Mouse (Mus musculus): ENCODE results near the gene Armc3. TPM values are rescaled to one million over a fixed set of nuclear protein-coding genes. Genes with fewer than 3 reads are reported as not detected.
A peak's percentile ranks its signal among the peaks of the same experiment; 100 is the strongest.

The Armc3 gene
- total and polyA plus RNA-seq, 3 experiments = 0.06 TPM; not detected in 2

DNA sequence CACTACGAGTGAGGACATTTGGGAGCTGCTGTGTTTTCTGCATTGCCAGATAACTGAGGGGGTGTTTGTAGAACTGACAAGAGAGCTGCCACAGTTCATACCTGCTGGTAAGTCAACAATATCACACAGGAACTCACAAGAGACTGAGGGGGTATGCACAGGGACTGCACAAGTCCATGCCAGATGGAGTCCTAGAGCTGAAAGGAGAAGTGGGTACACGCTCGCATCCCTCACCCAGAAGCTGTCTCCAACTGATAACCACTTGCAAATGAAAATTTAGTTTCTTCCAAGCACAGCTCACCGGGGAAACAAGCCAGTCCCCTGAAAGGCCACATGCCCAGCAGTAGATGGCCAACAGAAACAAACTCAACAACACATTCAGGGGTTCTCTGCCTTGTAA is 119.4 kb downstream of the Armc3 start:
- no peak for DNase-seq
- Histone ChIP-seq H3K9ac (ENCODE audit: low read depth, low read length) (no peak overlapping the region), H3K27ac (no peak overlapping the region), H3K4me3 (no peak overlapping the region), H3K4me1 (ENCODE audit: control insufficient read depth, insufficient read depth, low read length) (no peaks in the 10 kb centered on the region), H3K79me2 (replicated peaks; ENCODE audit: control insufficient read depth, insufficient read depth, low read length) (no peaks in the 10 kb centered on the region), H3K27me3 (ENCODE audit: control insufficient read depth, insufficient read depth, low read length) (no peaks in the 10 kb centered on the region), H3K36me3 (ENCODE audit: control insufficient read depth, insufficient read depth, low read length) (no peaks in the 10 kb centered on the region)
- intact Hi-C loops (cut with DNase I) = no loop called here
- TF ChIP-seq POLR2A (IDR thresholded peaks at IDR 0.05; ENCODE audit: insufficient read depth, low read depth, low read length) (no peak), CTCF (IDR thresholded peaks at IDR 0.05) (no peak), EP300 (IDR thresholded peaks at IDR 0.05; ENCODE audit: insufficient read depth, low read depth, low read length) (no peak)
- WGBS = 74% methylated on average over 4 of the region's 4 CpGs

DNA sequence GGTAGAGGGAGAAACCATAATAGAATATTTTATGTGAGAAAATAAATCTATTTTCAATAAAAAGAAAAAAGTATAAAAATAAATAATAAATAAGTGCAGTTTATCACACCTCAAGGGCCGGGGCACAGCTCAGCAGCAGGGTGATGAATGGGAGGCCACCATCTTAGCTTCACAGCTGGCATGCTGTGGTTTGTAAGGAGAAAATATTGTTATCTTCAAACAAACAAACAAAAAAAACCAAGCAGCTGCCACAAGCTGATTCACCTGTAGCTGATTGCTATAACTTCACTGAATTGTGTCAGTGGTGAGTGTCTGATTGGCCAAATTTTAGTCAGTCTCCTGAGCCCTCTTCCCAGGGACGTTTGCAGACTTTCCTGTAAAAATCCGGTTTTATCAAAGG is 120.2 kb downstream of the Armc3 start:
- intact Hi-C loops (cut with DNase I) = no loop called here
- 79% methylated on average over 3 of the region's 3 CpGs for WGBS
- no peak for DNase-seq

DNA sequence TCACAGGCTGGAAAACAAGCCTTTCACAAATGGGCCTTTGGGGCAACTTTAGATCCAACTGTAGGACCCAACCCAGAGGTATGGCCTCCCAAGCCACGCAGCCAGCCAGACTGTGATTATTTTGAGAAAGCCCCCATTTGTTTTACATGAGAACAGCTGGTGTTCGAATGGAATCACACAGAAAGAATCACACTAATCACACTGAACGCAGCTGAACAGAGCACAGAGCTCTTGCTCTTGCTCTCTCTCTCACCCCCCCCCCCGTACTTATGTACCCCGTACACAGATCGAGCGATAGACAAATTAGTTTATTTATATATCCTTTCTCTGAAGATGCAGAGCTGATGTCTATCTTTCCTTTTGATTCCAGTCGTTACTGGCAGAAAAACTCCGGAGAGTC is 123.3 kb downstream of the Armc3 start:
- no peak overlapping the region for H3K27ac ChIP-seq
- 78% methylated on average over 9 of the region's 9 CpGs for WGBS

More for the DNA sequence above, 120.2 kb downstream of the Armc3 start:
- H3K9ac ChIP-seq (ENCODE audit: low read depth, low read length) = no peak overlapping the region
- H3K4me1 ChIP-seq (ENCODE audit: control insufficient read depth, insufficient read depth, low read length) = no peaks in the 10 kb centered on the region
- no peaks in the 10 kb centered on the region for H3K79me2 ChIP-seq (replicated peaks; ENCODE audit: control insufficient read depth, insufficient read depth, low read length)
- H3K27me3 ChIP-seq (ENCODE audit: control insufficient read depth, insufficient read depth, low read length) = no peaks in the 10 kb centered on the region
- TF ChIP-seq POLR2A (IDR thresholded peaks at IDR 0.05; ENCODE audit: insufficient read depth, low read depth, low read length) = no peak
- TF ChIP-seq EP300 (IDR thresholded peaks at IDR 0.05; ENCODE audit: insufficient read depth, low read depth, low read length) = no peak
- TF ChIP-seq CTCF (IDR thresholded peaks at IDR 0.05) = no peak
- H3K36me3 ChIP-seq (ENCODE audit: control insufficient read depth, insufficient read depth, low read length) = no peaks in the 10 kb centered on the region
- H3K27ac ChIP-seq = no peak overlapping the region
- no peak overlapping the region for H3K4me3 ChIP-seq

DNA sequence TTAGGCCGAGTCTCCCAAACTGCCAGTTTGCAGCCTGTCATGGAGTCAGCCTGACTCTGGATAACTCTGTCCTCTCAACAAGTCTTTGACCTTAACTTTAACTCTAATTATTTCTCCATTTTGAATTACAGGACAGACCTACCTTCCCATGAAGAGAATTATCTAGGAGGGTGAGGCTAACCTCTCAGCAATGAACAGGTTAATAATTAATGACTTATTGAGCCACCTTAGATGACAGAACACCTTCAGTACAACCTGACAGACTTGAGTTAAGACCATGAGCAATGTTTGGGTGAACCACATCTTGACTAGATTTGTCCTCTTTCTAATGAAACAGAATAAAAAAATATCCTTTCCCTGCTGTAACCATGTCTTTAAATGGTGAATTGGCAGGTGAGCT is 127.3 kb downstream of the Armc3 start:
- TF ChIP-seq EP300 (IDR thresholded peaks at IDR 0.05; ENCODE audit: insufficient read depth, low read depth, low read length) = no peak
- TF ChIP-seq POLR2A (IDR thresholded peaks at IDR 0.05; ENCODE audit: insufficient read depth, low read depth, low read length) = no peak
- no peak for TF ChIP-seq CTCF (IDR thresholded peaks at IDR 0.05)
- Histone ChIP-seq H3K9ac (ENCODE audit: low read depth, low read length) (no peak overlapping the region), H3K36me3 (ENCODE audit: control insufficient read depth, insufficient read depth, low read length) (no peaks in the 10 kb centered on the region), H3K4me3 (no peak overlapping the region), H3K79me2 (replicated peaks; ENCODE audit: control insufficient read depth, insufficient read depth, low read length) (no peaks in the 10 kb centered on the region), H3K4me1 (ENCODE audit: control insufficient read depth, insufficient read depth, low read length) (no peaks in the 10 kb centered on the region), H3K27ac (no peak overlapping the region), H3K27me3 (ENCODE audit: control insufficient read depth, insufficient read depth, low read length) (no peaks in the 10 kb centered on the region)
- DNase-seq = no peak
- WGBS = 79% methylated on average over 1 of the region's 1 CpGs
- intact Hi-C loops (cut with DNase I) = no loop called here

More for the DNA sequence above, 123.3 kb downstream of the Armc3 start:
- H3K4me3 ChIP-seq = no peak overlapping the region
- no peak overlapping the region for H3K9ac ChIP-seq (ENCODE audit: low read depth, low read length)
- H3K36me3 ChIP-seq (ENCODE audit: control insufficient read depth, insufficient read depth, low read length) = no peaks in the 10 kb centered on the region
- DNase-seq = no peak
- no peaks in the 10 kb centered on the region for H3K27me3 ChIP-seq (ENCODE audit: control insufficient read depth, insufficient read depth, low read length)
- intact Hi-C loops (cut with DNase I) = no loop called here
- H3K79me2 ChIP-seq (replicated peaks; ENCODE audit: control insufficient read depth, insufficient read depth, low read length) = no peaks in the 10 kb centered on the region
- no peaks in the 10 kb centered on the region for H3K4me1 ChIP-seq (ENCODE audit: control insufficient read depth, insufficient read depth, low read length)
- TF ChIP-seq CTCF (IDR thresholded peaks at IDR 0.05) (no peak), POLR2A (IDR thresholded peaks at IDR 0.05; ENCODE audit: insufficient read depth, low read depth, low read length) (no peak), EP300 (IDR thresholded peaks at IDR 0.05; ENCODE audit: insufficient read depth, low read depth, low read length) (no peak)

DNA sequence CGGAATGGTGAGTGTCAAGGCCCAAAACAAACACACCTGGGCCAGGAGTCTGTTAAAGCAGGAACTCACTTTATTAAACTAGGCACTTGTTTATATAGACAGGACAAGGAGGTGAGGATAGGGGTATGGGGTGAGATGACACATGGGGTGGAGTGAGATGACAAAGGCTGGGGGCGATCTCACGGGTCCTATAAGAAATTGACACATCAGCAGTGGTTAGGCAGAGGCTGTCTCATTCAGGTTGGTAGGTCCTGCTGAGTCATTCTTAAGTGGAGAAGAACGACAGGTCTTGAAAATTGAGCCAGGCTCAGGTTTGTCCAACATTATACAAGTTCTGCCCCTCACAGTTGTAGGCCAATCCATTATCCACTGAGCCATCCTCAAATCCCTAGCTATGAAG is 128.7 kb downstream of the Armc3 start:
- Histone ChIP-seq H3K36me3 (ENCODE audit: control insufficient read depth, insufficient read depth, low read length) (no peaks in the 10 kb centered on the region), H3K27me3 (ENCODE audit: control insufficient read depth, insufficient read depth, low read length) (no peaks in the 10 kb centered on the region), H3K4me1 (ENCODE audit: control insufficient read depth, insufficient read depth, low read length) (no peaks in the 10 kb centered on the region), H3K9ac (ENCODE audit: low read depth, low read length) (no peak overlapping the region), H3K79me2 (replicated peaks; ENCODE audit: control insufficient read depth, insufficient read depth, low read length) (no peaks in the 10 kb centered on the region), H3K27ac (no peak overlapping the region), H3K4me3 (no peak overlapping the region)
- no peak for TF ChIP-seq CTCF (IDR thresholded peaks at IDR 0.05)
- no peak for TF ChIP-seq EP300 (IDR thresholded peaks at IDR 0.05; ENCODE audit: insufficient read depth, low read depth, low read length)
- no peak for TF ChIP-seq POLR2A (IDR thresholded peaks at IDR 0.05; ENCODE audit: insufficient read depth, low read depth, low read length)
- 90% methylated on average over 4 of the region's 4 CpGs for WGBS
- DNase-seq = no peak
- intact Hi-C loops (cut with DNase I) = no loop called here

DNA sequence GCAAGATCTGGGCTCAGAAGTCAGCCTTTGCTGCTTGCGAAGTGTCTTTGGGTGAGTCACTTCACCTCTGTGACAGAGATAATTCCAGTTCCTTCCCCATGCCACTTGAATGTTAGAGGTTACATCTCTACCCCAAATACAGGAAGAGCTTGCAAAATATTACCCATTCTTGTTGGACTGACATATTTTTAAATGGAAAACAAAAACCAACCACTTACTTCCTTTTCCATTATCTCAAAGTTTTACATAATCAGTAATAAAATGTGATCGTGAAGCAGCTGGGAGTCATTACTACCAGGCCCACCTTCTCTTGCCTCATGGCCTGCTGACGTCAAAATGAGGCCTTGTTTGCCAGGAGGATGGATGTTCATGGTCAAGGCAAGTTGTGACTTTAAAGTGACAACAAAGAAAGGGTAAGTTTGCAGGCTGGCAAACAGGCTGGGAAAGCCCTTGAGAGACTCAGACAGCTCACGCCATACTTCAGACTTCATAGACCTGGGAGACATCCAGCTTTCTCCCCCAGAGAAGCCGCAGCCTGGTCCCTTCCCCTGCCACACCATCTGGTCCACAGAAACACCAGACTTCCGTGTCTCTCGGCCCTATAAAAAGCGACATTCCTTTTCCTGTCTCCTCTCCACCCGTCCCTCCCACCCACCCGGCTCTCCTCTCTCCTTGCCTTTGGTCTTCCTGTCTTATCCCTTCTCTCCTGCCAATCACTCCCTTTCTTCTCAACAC is 145.0 kb downstream of the Armc3 start:
- Histone ChIP-seq H3K79me2 (replicated peaks; ENCODE audit: control insufficient read depth, insufficient read depth, low read length) (no peaks in the 10 kb centered on the region), H3K9ac (ENCODE audit: low read depth, low read length) (no peak overlapping the region), H3K4me3 (peak overlapping the region; percentile 8; the same call in 1 of the 2 replicates), H3K27ac (peak overlapping the region; percentile 43), H3K4me1 (ENCODE audit: control insufficient read depth, insufficient read depth, low read length) (no peaks in the 10 kb centered on the region; the same call in 1 of the 2 replicates), H3K36me3 (ENCODE audit: control insufficient read depth, insufficient read depth, low read length) (no peaks in the 10 kb centered on the region), H3K27me3 (ENCODE audit: control insufficient read depth, insufficient read depth, low read length) (no peaks in the 10 kb centered on the region)
- WGBS = 29% methylated on average over 10 of the region's 10 CpGs
- TF ChIP-seq CTCF (IDR thresholded peaks at IDR 0.05) (no peak), EP300 (IDR thresholded peaks at IDR 0.05; ENCODE audit: insufficient read depth, low read depth, low read length) (no peak), POLR2A (IDR thresholded peaks at IDR 0.05; ENCODE audit: insufficient read depth, low read depth, low read length) (no peak)
- peak; percentile 27 to 45 for DNase-seq
- intact Hi-C loops (cut with DNase I) = loop anchor here (5.0 to 10.0 kb wide), 3 partner anchors 67 to 1919 kb away; no protein-coding TSS in a partner anchor

Data from heart, adult 2 months (tissue).